Mouse (Mus musculus) cerebellum, postnatal 25 days (tissue): ENCODE data around the gene Dennd4c.

Experiments
- DNase-seq, 2 experiments: peaks; one replicate each; pipeline ENCODE4 v3.0.0; 2021; ENCODE audit warnings: mixed read lengths in 2 of 2

The Dennd4c gene

GRCm38 (mm10) chr4:86885790-86886159 lies 137.4 kb downstream of the Dennd4c start:
- no peak for DNase-seq

- no peak for DNase-seq
Observed at GRCm38 (mm10) chr4:86886160-86886878, 138.0 kb downstream of the Dennd4c start.

- no peak for DNase-seq
Observed at GRCm38 (mm10) chr4:86887879-86888278, 139.5 kb downstream of the Dennd4c start.

GRCm38 (mm10) chr4:86897411-86897810 lies 149.1 kb downstream of the Dennd4c start:
- DNase-seq: no peak

- no peak for DNase-seq
Observed at GRCm38 (mm10) chr4:86898791-86899474, 150.6 kb downstream of the Dennd4c start.
